Mouse (Mus musculus): Measurements from ENCODE around the gene Stx16.

GRCm38 (mm10) chr2:174119259-174119658 lies 43.2 kb downstream of the Stx16 start:
- TF ChIP-seq POLR2A (IDR thresholded peaks at IDR 0.05; ENCODE audit: low read depth, low read length) (no peak), CTCF (IDR thresholded peaks at IDR 0.05; ENCODE audit: extremely low read depth, insufficient read length, insufficient replicate concordance, low read depth, low read length) (no peak)

Measured in small intestine, adult 2 months (tissue).